Mouse (Mus musculus) lung, embryonic 14.5 days (tissue): ENCODE data around the gene Rho. TPM values are rescaled to one million over a fixed set of nuclear protein-coding genes. Genes with fewer than 3 reads are reported as not detected.

Experiments
- ATAC-seq: fragments of 200-750 bp; cut with Nextera tagmentation; 2 replicates; pipeline ENCODE4 v1.8.0; 2017; ENCODE audit warnings: mild to moderate bottlenecking, moderate TSS enrichment, moderate library complexity; ENCODE audit not compliant: insufficient read depth
- DNase-seq: peaks from one replicate; pipeline ENCODE4 v3.0.0-alpha.2; 2015
- H3K27ac ChIP-seq: fragments of 300-500 bp; sonication (generic); 2 replicates; pipeline ENCODE4 v1.5.1; 2014; ENCODE audit warnings: low read depth, mild to moderate bottlenecking, moderate library complexity
- H3K27me3 ChIP-seq: fragments of 300-500 bp; sonication (generic); 2 replicates; pipeline ENCODE4 v1.6.1; 2014; ENCODE audit warnings: low read length, control low read depth; ENCODE audit not compliant: insufficient read depth
- H3K36me3 ChIP-seq: fragments of 300-500 bp; sonication (generic); 2 replicates; pipeline ENCODE4 v1.6.1; 2014; ENCODE audit warnings: control low read depth; ENCODE audit not compliant: insufficient read depth
- H3K4me1 ChIP-seq: fragments of 300-500 bp; sonication (generic); 2 replicates; pipeline ENCODE4 v1.6.1; 2014; ENCODE audit warnings: antibody characterized with exemption, control low read depth; ENCODE audit not compliant: insufficient read depth
- H3K4me2 ChIP-seq: fragments of 300-500 bp; sonication (generic); 2 replicates; pipeline ENCODE4 v1.6.1; 2014; ENCODE audit warnings: mild to moderate bottlenecking
- H3K4me3 ChIP-seq: fragments of 300-500 bp; sonication (generic); 2 replicates; pipeline ENCODE4 v1.5.1; 2014; ENCODE audit warnings: low read depth, low read length
- H3K9ac ChIP-seq: fragments of 300-500 bp; sonication (generic); 2 replicates; pipeline ENCODE4 v1.6.1; 2014
- H3K9me3 ChIP-seq: fragments of 300-500 bp; sonication (generic); 2 replicates; pipeline ENCODE4 v1.6.1; 2016; ENCODE audit warnings: low read depth, low read length, control low read depth
- CTCF ChIP-seq: IDR thresholded peaks from 2 replicates; pipeline ENCODE4 v1.5.1; 2016; ENCODE audit warnings: antibody characterized with exemption, low read depth
- WGBS: fragments of 180-500 bp; shearing (Covaris S2); extraction: QIAGEN DNeasy Blood & Tissue Kit; methylation state at CpG from one replicate; pipeline ENCODE4 v1.1.7; 2014; 5-methylcytosine and 5-hydroxymethylcytosine counted together
- polyA plus RNA-seq: library from polyadenylated mRNA; unstranded; fragments of >200 nt; fragmentation: Nextera tagmentation; extraction: Ambion mirVana; gene quantifications from 2 replicates; pipeline ENCODE4 v1.2.1, GENCODE M21; 2014

The Rho gene
- 0.09 and 0.18 TPM in 2 replicates for polyA plus RNA-seq

GRCm38 (mm10) chr6:115931639-115932038 lies at the start of gene Rho:
Gene Rho (plus strand): TSS chr6:115931748.
- no peaks in the 10 kb centered on the region for H3K27me3 ChIP-seq
- WGBS, result 87% methylated on average over 14 of the region's 14 CpGs
- DNase-seq (no peak), ATAC-seq (no peak)
- H3K27ac ChIP-seq, result no peak within 1 kb of the TSS
- H3K4me2 ChIP-seq, result no peak within 1 kb of the TSS
- 0 out of 2 replicates have a peak, but pooled peaks cover 3% of the 10 kb centered on the region for H3K4me1 ChIP-seq
- no peaks in the 10 kb centered on the region for H3K9me3 ChIP-seq
- TF ChIP-seq CTCF, result no peak
- no peaks in the 10 kb centered on the region for H3K36me3 ChIP-seq
- no peak within 1 kb of the TSS for H3K9ac ChIP-seq
- H3K4me3 ChIP-seq, result no peak within 1 kb of the TSS

DNA sequence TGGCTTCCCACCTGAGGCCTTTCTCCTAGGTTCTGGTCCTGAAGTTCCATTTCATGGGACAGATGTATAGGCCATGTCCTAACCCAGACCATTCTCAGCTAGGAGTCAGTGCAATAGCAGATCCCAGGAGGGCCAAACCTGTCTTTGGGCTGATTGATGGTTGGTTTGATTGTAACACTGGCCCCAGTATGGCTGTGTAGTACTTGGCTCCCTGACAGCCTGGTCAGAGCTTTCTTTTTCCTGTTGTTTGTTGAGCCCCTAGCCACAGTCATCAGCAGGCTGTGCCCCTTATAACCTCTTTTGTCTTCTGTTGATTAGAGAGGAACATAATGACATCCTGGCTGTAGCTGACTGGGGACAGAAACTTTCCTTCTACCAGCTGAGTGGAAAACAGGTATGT lies 47.5 kb upstream of the Rho start:
- ATAC-seq (peak; percentile 33; the same call in 1 of the 2 replicates), DNase-seq (peak; percentile 42)
- Histone ChIP-seq H3K36me3 (peaks cover 32% of the 10 kb centered on the region), H3K4me1 (peaks cover 4% of the 10 kb centered on the region), H3K9ac (no peak overlapping the region), H3K27me3 (no peaks in the 10 kb centered on the region), H3K4me2 (no peak overlapping the region), H3K27ac (no peak overlapping the region), H3K9me3 (no peaks in the 10 kb centered on the region), H3K4me3 (no peak overlapping the region)
- no peak for TF ChIP-seq CTCF

GRCm38 (mm10) chr6:115886894-115887293 lies 44.7 kb upstream of the Rho start:
- no peak overlapping the region for H3K27ac ChIP-seq
- no peaks in the 10 kb centered on the region for H3K9me3 ChIP-seq
- 48% methylated on average over 4 of the region's 4 CpGs for WGBS
- no peak for TF ChIP-seq CTCF
- ATAC-seq (no peak), DNase-seq (no peak)
- no peak overlapping the region for H3K4me3 ChIP-seq
- H3K9ac ChIP-seq, result no peak overlapping the region
- H3K4me2 ChIP-seq, result no peak overlapping the region
- H3K36me3 ChIP-seq, result peaks cover 35% of the 10 kb centered on the region
- H3K4me1 ChIP-seq, result peaks cover 13% of the 10 kb centered on the region
- H3K27me3 ChIP-seq, result no peaks in the 10 kb centered on the region

GRCm38 (mm10) chr6:115888296-115888695 lies 43.3 kb upstream of the Rho start:
- WGBS, result 96% methylated on average over 3 of the region's 3 CpGs
- Histone ChIP-seq H3K27ac (no peak overlapping the region), H3K4me3 (no peak overlapping the region), H3K36me3 (peaks cover 33% of the 10 kb centered on the region), H3K27me3 (no peaks in the 10 kb centered on the region), H3K4me1 (peaks cover 15% of the 10 kb centered on the region), H3K9me3 (no peaks in the 10 kb centered on the region), H3K9ac (no peak overlapping the region), H3K4me2 (no peak overlapping the region)
- ATAC-seq (no peak), DNase-seq (peak; percentile 65)
- peak; percentile 68 for TF ChIP-seq CTCF

- ATAC-seq, result no peak
- H3K4me3 ChIP-seq, result no peak overlapping the region
- TF ChIP-seq CTCF, result no peak
- H3K4me2 ChIP-seq, result no peak overlapping the region
- no peak overlapping the region for H3K9ac ChIP-seq
- no peak for DNase-seq
- no peaks in the 10 kb centered on the region for H3K27me3 ChIP-seq
- H3K4me1 ChIP-seq, result peaks cover 15% of the 10 kb centered on the region
- peaks cover 26% of the 10 kb centered on the region for H3K36me3 ChIP-seq
- H3K27ac ChIP-seq, result peak overlapping the region; percentile 85
- 49% methylated on average over 8 of the region's 8 CpGs for WGBS
- H3K9me3 ChIP-seq, result no peaks in the 10 kb centered on the region
These were observed 40.9 kb upstream of the Rho start for GRCm38 (mm10) chr6:115890601-115891000.

- peak overlapping the region; percentile 85 for H3K27ac ChIP-seq
- WGBS, result 32% methylated on average over 6 of the region's 6 CpGs
- H3K4me3 ChIP-seq, result no peak overlapping the region
- H3K9ac ChIP-seq, result no peak overlapping the region
- no peaks in the 10 kb centered on the region for H3K9me3 ChIP-seq
- peaks cover 15% of the 10 kb centered on the region for H3K4me1 ChIP-seq
- H3K4me2 ChIP-seq, result no peak overlapping the region
- H3K27me3 ChIP-seq, result no peaks in the 10 kb centered on the region
- ATAC-seq (peak; percentile 75), DNase-seq (peak; percentile 72)
- peaks cover 26% of the 10 kb centered on the region for H3K36me3 ChIP-seq
- no peak for TF ChIP-seq CTCF
These were observed 40.5 kb upstream of the Rho start for GRCm38 (mm10) chr6:115891061-115891460.

DNA sequence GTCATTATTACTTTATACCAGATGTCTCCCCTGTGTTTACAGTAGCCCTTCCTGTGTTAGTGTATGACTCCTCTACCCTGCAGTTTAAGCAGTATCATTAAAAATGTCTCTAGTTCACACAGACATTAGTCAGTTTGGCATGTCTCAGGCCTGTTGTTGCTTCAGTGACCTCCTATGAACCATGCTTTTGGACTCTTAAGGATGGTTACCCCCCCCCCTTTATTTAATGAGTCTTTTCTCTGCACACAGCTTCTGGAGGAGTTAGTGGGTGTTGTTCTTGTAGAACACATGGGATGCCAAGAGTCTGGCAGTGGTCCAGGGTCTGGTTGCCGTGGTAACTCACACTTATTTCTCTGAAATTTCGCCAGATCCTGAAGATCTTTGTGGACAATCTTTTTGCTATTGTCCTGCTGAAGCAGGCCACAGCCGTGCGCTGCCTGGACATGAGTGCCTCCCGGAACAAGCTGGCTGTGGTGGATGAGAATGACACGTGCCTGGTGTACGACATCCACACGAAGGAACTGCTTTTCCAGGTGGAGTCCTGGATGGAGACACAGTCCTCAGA lies 40.0 kb upstream of the Rho start:
- Histone ChIP-seq H3K36me3 (peaks cover 29% of the 10 kb centered on the region), H3K9ac (no peak overlapping the region), H3K9me3 (no peaks in the 10 kb centered on the region), H3K27ac (peak overlapping the region; percentile 85), H3K4me1 (peaks cover 15% of the 10 kb centered on the region), H3K4me2 (no peak overlapping the region), H3K27me3 (no peaks in the 10 kb centered on the region), H3K4me3 (no peak overlapping the region)
- DNase-seq (peak; percentile 97), ATAC-seq (peak; percentile 90)
- 26% methylated on average over 8 of the region's 8 CpGs for WGBS
- no peak for TF ChIP-seq CTCF
